Mouse (Mus musculus) right cerebral cortex, postnatal 4 days (tissue): Measurements from ENCODE around the gene Fndc5.

ENCODE experiments used
- DNase-seq: peaks from one replicate; pipeline ENCODE4 v3.0.0-alpha.2; 2022

The Fndc5 gene

GRCm38 (mm10) chr4:129136579-129137391, at the start of gene Fndc5:
Fndc5 (plus strand) TSS chr4:129136999.
- peak; percentile 42 for DNase-seq

GRCm38 (mm10) chr4:129087850-129088249, 48.9 kb upstream of the Fndc5 start:
- no peak for DNase-seq

DNA sequence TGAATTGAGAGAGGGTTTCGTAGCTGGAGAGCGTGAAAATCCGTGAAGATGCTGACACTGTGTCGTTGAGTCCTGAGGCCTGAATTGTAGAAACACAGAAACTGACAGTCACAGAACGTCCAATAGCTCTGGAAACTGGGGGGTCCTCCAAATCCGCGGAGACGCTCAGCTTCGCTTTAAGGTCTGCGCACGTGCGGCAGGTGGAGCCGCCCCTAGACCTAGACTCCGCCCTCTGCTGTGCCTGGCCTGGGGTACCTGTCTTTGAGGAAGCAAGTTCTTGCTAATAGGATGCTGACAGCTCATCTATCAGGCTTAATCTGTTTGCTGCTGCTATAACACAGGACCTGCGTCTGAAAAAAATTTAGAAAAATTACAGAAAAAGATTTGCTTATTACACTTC, 41.5 kb upstream of the Fndc5 start:
- no peak for DNase-seq

DNA sequence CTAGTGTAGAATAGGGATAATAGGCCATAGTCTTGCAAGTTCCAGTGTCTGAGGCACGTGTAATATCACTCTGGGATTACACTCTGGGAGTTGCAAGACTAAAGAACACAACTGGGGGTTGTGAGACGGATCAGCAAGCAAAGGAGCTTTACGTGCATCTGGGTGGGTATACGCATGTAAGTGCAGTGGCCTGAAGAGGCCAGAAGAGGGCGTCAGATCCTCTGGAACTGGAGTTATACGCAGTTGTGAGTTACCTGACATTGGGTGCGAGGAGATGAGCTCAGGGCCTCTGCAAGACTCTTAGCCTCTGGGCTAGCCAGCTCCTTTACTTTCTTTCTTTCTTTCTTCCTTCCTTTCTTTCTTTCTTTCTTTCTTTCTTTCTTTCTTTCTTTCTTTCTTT, 39.8 kb upstream of the Fndc5 start:
- DNase-seq, result no peak

DNA sequence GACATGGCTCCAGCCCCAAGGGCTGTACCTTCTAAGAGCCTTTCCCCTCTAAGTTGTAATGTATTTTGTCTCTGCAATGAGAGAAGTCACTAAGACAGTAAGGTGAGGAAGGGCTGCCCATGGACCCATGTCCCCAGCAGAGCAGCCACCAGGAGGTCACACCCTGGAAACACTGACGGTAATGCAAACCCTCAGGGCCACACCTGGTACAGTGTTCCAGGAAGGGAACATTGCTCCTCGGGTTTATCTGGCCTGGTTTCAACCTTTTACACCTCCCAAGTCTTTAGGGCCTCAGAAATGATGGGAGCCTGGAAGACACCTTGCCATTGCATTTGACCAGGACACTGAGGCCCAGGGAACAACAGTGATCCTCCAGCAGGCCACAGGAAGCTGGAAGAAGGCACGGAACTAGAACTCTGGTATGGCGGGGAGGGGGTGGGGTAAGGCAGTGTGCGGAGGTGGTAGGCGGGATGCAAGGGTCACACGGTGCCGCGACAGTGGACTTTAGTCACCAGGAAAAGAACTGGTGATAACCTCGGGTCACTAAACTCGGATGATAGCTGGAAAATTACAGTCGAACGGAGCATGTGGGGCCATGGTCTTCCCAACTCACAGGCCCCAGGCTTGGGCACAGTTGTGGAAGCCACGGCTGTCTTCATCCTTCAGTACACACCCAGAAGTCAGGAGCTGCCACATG, 34.5 kb upstream of the Fndc5 start:
- no peak for DNase-seq

- no peak for DNase-seq
Observed at GRCm38 (mm10) chr4:129105356-129105755, 31.4 kb upstream of the Fndc5 start, which contains the start of gene Tmem54. Tmem54 (plus strand) TSS chr4:129105548.

GRCm38 (mm10) chr4:129106073-129106472, 30.7 kb upstream of the Fndc5 start:
- no peak for DNase-seq

- DNase-seq, result no peak
Observed at GRCm38 (mm10) chr4:129107348-129107899, 29.4 kb upstream of the Fndc5 start.

DNA sequence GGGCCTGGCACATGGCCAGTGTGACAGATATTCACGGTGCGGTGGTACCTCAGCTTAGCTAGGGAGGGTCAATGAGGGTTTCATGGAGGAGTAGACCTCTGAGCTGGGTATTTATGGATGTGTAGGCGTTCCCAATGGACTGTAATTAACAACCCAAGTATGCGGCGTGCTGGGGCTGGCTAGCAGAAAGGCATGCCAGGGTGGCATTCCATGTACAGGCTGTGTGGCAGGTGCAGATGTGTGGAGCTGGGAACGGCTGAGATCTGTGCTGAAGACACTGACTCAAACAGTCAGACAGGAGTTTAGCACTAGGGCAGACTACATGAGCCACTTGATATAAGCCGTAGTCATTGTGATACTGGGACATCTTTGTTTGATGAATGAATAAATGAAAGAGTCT, 28.2 kb upstream of the Fndc5 start:
- no peak for DNase-seq

GRCm38 (mm10) chr4:129110804-129111203, 26.0 kb upstream of the Fndc5 start:
- DNase-seq, result no peak

GRCm38 (mm10) chr4:129111350-129111749, 25.4 kb upstream of the Fndc5 start:
- no peak for DNase-seq

DNA sequence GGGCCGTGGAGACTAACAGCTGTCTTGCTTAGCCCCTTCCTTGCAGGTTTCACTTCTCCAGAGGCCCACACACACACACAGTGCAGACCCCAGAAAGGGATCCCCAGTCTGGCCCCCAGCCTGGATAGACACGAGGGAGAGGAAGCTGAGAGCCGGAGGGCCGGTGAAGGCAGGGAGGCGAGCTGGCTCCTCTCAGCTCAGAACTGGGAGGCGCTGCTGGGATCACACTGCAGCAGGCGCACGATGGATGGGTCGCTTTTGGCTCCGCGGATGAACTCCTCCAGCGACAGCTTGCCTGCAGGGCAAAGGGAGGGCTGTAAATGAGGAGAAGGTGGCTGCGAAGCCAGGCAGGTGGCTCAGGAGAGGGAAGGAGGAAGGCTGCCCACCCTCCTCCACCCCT, 24.6 kb upstream of the Fndc5 start:
- DNase-seq, result no peak

GRCm38 (mm10) chr4:129113083-129113988, 23.5 kb upstream of the Fndc5 start:
- DNase-seq, result peak; percentile 92

DNA sequence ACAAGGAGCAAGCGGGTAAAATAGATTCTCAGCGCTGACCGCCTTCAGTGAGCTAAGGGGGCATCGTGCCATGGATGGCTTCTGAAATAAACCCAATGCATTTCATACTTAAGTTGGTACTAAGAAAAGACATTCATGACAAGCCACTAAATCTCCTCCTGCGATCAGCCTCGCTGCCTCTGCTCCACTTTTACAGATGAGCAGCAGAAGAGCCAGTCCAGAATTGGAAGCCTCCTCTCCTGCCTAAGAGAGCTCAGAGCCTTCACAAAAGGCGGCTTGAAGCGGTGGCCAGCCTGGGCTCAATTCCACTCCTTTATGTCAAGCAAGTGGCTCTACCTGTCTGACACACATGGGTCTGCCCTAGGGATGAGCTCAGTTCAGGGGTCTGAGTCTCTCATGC, 20.1 kb upstream of the Fndc5 start:
- no peak for DNase-seq

GRCm38 (mm10) chr4:129117720-129118510, 18.9 kb upstream of the Fndc5 start:
- no peak for DNase-seq

DNA sequence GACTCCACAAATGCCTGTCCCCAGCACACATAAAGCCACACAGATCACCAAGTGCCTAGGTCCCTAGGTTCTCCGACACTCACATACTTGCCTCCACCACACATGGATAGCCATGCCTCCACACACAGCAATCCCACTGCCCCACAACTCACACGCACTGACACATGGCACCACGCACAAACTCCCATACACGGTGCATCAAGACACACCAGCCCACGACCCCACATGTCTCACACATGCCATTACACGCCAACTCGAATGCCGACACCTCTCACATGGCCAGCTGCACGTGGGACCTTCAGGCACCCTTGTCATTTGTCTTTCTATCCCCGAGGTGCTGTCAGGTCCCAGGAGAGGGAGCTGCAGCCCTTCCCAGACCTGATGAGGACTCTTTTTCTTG, 17.1 kb upstream of the Fndc5 start:
- no peak for DNase-seq

DNA sequence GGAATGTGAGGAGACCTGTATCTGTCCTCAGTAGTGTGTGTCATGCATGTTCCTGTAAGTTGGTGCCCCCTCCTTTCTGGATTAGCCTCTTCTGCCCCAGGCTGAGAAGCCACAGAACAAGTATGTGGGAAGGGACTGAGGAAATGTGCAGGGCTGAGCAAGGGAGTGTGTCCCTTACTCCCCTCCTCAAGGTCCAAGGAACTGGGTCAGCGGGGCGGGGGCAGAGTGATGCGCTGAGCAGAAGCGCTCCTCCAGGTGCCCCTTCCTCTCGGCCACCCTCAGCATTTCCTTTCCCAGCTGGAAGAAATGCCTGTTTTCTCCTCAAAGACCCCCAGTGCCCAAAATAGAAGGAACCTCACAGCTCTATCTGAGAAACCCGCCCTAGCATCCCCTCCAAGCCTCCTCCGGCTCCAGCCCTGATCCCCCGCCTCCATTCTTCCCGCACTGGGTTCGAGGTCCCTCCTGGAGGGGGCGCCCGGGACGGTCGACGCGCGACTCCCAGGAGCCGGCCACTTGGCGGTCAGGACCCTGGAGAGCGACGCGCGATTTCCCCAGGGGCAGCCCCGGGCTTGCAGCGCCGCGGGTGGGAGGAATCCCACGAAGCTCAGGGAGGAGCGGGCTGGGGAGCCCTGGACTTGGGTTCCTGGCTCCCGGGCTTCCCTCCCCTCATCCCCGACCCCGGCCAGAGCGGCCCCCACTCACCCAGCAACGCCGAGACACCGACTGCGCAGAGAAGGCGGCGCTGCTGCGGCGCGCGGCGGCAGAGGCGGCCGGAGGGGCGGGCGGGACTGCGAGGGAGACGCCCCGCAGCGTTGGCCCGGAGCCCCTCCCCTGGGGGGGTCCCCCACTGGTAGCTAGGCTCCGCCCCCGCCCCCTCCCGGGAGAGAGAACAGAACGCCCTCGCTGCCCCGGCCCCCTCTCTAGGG, 16.0 kb upstream of the Fndc5 start:
- peak; percentile 78 for DNase-seq

GRCm38 (mm10) chr4:129121569-129122086, 15.2 kb upstream of the Fndc5 start, which contains the start of gene Hpca:
Hpca (minus strand) TSS chr4:129122036.
- no peak for DNase-seq

DNA sequence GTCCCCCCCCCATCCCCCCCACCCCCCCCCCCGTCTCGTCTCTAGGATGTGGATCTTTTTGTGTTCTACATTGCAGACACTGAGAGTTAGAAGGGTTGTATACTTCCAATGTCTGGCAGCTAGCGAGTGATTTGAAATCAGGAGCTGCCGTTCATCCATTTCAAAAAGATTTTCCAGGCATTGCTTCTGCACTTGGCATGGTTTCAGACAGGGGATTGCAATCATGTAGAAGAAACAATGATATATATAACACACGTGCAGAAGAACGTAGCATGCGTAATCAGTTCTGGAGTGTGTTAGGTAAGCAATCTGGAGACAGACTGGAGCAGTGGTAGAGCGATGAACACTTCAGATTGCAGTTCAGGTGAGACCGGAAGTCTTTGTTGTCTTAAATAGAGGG, 14.7 kb upstream of the Fndc5 start:
- DNase-seq, result no peak

DNA sequence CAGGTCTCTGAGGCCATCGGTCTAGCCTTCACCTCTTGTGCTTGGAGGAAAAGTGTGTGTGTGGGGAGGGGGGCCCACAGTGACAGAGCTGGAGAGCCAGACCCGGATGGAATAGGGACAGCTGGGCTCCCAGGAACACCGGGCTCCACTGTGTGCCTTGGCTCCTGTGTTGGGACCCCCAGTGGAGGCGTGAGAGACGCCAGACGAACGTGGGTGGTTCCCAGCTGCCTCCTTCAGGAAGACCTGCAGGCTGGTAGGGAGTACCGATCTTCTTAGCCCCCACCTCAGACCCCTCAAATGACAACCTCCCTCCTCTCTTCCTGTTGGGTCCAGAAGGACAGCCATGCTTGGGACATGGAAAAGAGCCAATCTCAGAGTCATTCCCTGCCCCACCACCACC, 14.1 kb upstream of the Fndc5 start:
- DNase-seq, result no peak
